Mouse (Mus musculus): ENCODE results near the gene Il5ra. TPM values are rescaled to one million over a fixed set of nuclear protein-coding genes. Genes with fewer than 3 reads are reported as not detected.

The Il5ra gene
- polyA plus RNA-seq, 1 experiment from 2014 or later = not detected

- ATAC-seq (ENCODE audit: low FRiP score) (no peak), DNase-seq (ENCODE audit: low spot score) (no peak)
- no peak overlapping the region for H3K4me2 ChIP-seq (replicated peaks)
- H3K4me3 ChIP-seq (replicated peaks; ENCODE audit: low read length) = no peak overlapping the region
- 81% methylated on average over 7 of the region's 7 CpGs for whole genome bisulfite sequencing
- H3K9ac ChIP-seq = no peak overlapping the region
- H3K27me3 ChIP-seq (ENCODE audit: control insufficient read depth, insufficient read depth, low read length) = no peaks in the 10 kb centered on the region
- no peaks in the 10 kb centered on the region for H3K4me1 ChIP-seq (replicated peaks; ENCODE audit: control insufficient read depth, insufficient read depth, low read length)
- H3K9me3 ChIP-seq (ENCODE audit: control insufficient read depth, low read length) = no peaks in the 10 kb centered on the region
- no peak overlapping the region for H3K27ac ChIP-seq
- H3K36me3 ChIP-seq (replicated peaks; ENCODE audit: control insufficient read depth, insufficient read depth) = no peaks in the 10 kb centered on the region
These were observed 3.0 kb downstream of the Il5ra start for GRCm38 (mm10) chr6:106745673-106746394.

GRCm38 (mm10) chr6:106743556-106744233 is 5.1 kb downstream of the Il5ra start:
- H3K4me3 ChIP-seq (replicated peaks; ENCODE audit: low read length) = no peak overlapping the region
- H3K9ac ChIP-seq = no peak overlapping the region
- no peak for DNase-seq (ENCODE audit: low spot score)
- H3K4me1 ChIP-seq (replicated peaks; ENCODE audit: control insufficient read depth, insufficient read depth, low read length) = no peaks in the 10 kb centered on the region
- H3K9me3 ChIP-seq (ENCODE audit: control insufficient read depth, low read length) = no peaks in the 10 kb centered on the region
- H3K27me3 ChIP-seq (ENCODE audit: control insufficient read depth, insufficient read depth, low read length) = no peaks in the 10 kb centered on the region
- H3K4me2 ChIP-seq (replicated peaks) = no peak overlapping the region
- H3K36me3 ChIP-seq (replicated peaks; ENCODE audit: control insufficient read depth, insufficient read depth) = no peaks in the 10 kb centered on the region
- ATAC-seq (ENCODE audit: low FRiP score) = no peak
- no peak overlapping the region for H3K27ac ChIP-seq
- 74% methylated on average over 7 of the region's 7 CpGs for WGBS

- 98% methylated on average over 1 of the region's 1 CpGs for WGBS
- DNase-seq (ENCODE audit: low spot score) (no peak), ATAC-seq (ENCODE audit: low FRiP score) (no peak)
- Histone ChIP-seq H3K36me3 (replicated peaks; ENCODE audit: control insufficient read depth, insufficient read depth) (no peaks in the 10 kb centered on the region), H3K9me3 (ENCODE audit: control insufficient read depth, low read length) (no peaks in the 10 kb centered on the region), H3K27ac (no peak overlapping the region), H3K4me1 (replicated peaks; ENCODE audit: control insufficient read depth, insufficient read depth, low read length) (no peaks in the 10 kb centered on the region), H3K9ac (no peak overlapping the region), H3K4me3 (replicated peaks; ENCODE audit: low read length) (no peak overlapping the region), H3K4me2 (replicated peaks) (no peak overlapping the region), H3K27me3 (ENCODE audit: control insufficient read depth, insufficient read depth, low read length) (no peaks in the 10 kb centered on the region)
These were observed 8.5 kb downstream of the Il5ra start for GRCm38 (mm10) chr6:106740244-106740825.

- WGBS = 82% methylated on average over 3 of the region's 3 CpGs
- no peak overlapping the region for H3K4me2 ChIP-seq (replicated peaks)
- no peaks in the 10 kb centered on the region for H3K27me3 ChIP-seq (ENCODE audit: control insufficient read depth, insufficient read depth, low read length)
- no peaks in the 10 kb centered on the region for H3K9me3 ChIP-seq (ENCODE audit: control insufficient read depth, low read length)
- H3K4me1 ChIP-seq (replicated peaks; ENCODE audit: control insufficient read depth, insufficient read depth, low read length) = no peaks in the 10 kb centered on the region
- H3K4me3 ChIP-seq (replicated peaks; ENCODE audit: low read length) = no peak overlapping the region
- DNase-seq (ENCODE audit: low spot score) = no peak
- ATAC-seq (ENCODE audit: low FRiP score) = no peak
- H3K36me3 ChIP-seq (replicated peaks; ENCODE audit: control insufficient read depth, insufficient read depth) = no peaks in the 10 kb centered on the region
- no peak overlapping the region for H3K27ac ChIP-seq
- no peak overlapping the region for H3K9ac ChIP-seq
These were observed 10.6 kb downstream of the Il5ra start for GRCm38 (mm10) chr6:106738229-106738628.

- Histone ChIP-seq H3K36me3 (replicated peaks; ENCODE audit: control insufficient read depth, insufficient read depth) (no peaks in the 10 kb centered on the region), H3K9ac (no peak overlapping the region), H3K27me3 (ENCODE audit: control insufficient read depth, insufficient read depth, low read length) (no peaks in the 10 kb centered on the region), H3K4me3 (replicated peaks; ENCODE audit: low read length) (no peak overlapping the region), H3K27ac (no peak overlapping the region), H3K4me2 (replicated peaks) (no peak overlapping the region), H3K9me3 (ENCODE audit: control insufficient read depth, low read length) (no peaks in the 10 kb centered on the region), H3K4me1 (replicated peaks; ENCODE audit: control insufficient read depth, insufficient read depth, low read length) (no peaks in the 10 kb centered on the region)
- WGBS = 91% methylated on average over 4 of the region's 4 CpGs
- ATAC-seq (ENCODE audit: low FRiP score) (no peak), DNase-seq (ENCODE audit: low spot score) (no peak)
These were observed 16.3 kb downstream of the Il5ra start for GRCm38 (mm10) chr6:106732563-106732962.

- no peak overlapping the region for H3K27ac ChIP-seq
- no peak for ATAC-seq (ENCODE audit: low FRiP score)
- no peak for DNase-seq (ENCODE audit: low spot score)
- H3K4me3 ChIP-seq (replicated peaks; ENCODE audit: low read length) = no peak overlapping the region
- H3K9me3 ChIP-seq (ENCODE audit: control insufficient read depth, low read length) = no peaks in the 10 kb centered on the region
- no peaks in the 10 kb centered on the region for H3K4me1 ChIP-seq (replicated peaks; ENCODE audit: control insufficient read depth, insufficient read depth, low read length)
- WGBS = 84% methylated on average over 4 of the region's 4 CpGs
- H3K27me3 ChIP-seq (ENCODE audit: control insufficient read depth, insufficient read depth, low read length) = no peaks in the 10 kb centered on the region
- H3K9ac ChIP-seq = no peak overlapping the region
- no peak overlapping the region for H3K4me2 ChIP-seq (replicated peaks)
- H3K36me3 ChIP-seq (replicated peaks; ENCODE audit: control insufficient read depth, insufficient read depth) = no peaks in the 10 kb centered on the region
These were observed 19.0 kb downstream of the Il5ra start for GRCm38 (mm10) chr6:106729682-106730314.

- H3K4me2 ChIP-seq (replicated peaks) = no peak overlapping the region
- ATAC-seq (ENCODE audit: low FRiP score) (no peak), DNase-seq (ENCODE audit: low spot score) (no peak)
- 92% methylated on average over 1 of the region's 1 CpGs for WGBS
- no peak overlapping the region for H3K27ac ChIP-seq
- H3K36me3 ChIP-seq (replicated peaks; ENCODE audit: control insufficient read depth, insufficient read depth) = no peaks in the 10 kb centered on the region
- no peak overlapping the region for H3K4me3 ChIP-seq (replicated peaks; ENCODE audit: low read length)
- H3K9ac ChIP-seq = no peak overlapping the region
- H3K4me1 ChIP-seq (replicated peaks; ENCODE audit: control insufficient read depth, insufficient read depth, low read length) = no peaks in the 10 kb centered on the region
- no peaks in the 10 kb centered on the region for H3K9me3 ChIP-seq (ENCODE audit: control insufficient read depth, low read length)
- no peaks in the 10 kb centered on the region for H3K27me3 ChIP-seq (ENCODE audit: control insufficient read depth, insufficient read depth, low read length)
These were observed 21.1 kb downstream of the Il5ra start for GRCm38 (mm10) chr6:106727703-106728102.

GRCm38 (mm10) chr6:106726078-106726477 is 22.8 kb downstream of the Il5ra start:
- ATAC-seq (ENCODE audit: low FRiP score) = no peak
- no peak for DNase-seq (ENCODE audit: low spot score)
- Histone ChIP-seq H3K4me1 (replicated peaks; ENCODE audit: control insufficient read depth, insufficient read depth, low read length) (no peaks in the 10 kb centered on the region), H3K9me3 (ENCODE audit: control insufficient read depth, low read length) (no peaks in the 10 kb centered on the region), H3K4me3 (replicated peaks; ENCODE audit: low read length) (no peak overlapping the region), H3K27ac (no peak overlapping the region), H3K9ac (no peak overlapping the region), H3K36me3 (replicated peaks; ENCODE audit: control insufficient read depth, insufficient read depth) (no peaks in the 10 kb centered on the region), H3K4me2 (replicated peaks) (no peak overlapping the region), H3K27me3 (ENCODE audit: control insufficient read depth, insufficient read depth, low read length) (no peaks in the 10 kb centered on the region)
- 82% methylated on average over 6 of the region's 6 CpGs for WGBS

GRCm38 (mm10) chr6:106725642-106726041 is 23.2 kb downstream of the Il5ra start:
- DNase-seq (ENCODE audit: low spot score) (no peak), ATAC-seq (ENCODE audit: low FRiP score) (no peak)
- Histone ChIP-seq H3K27ac (no peak overlapping the region), H3K27me3 (ENCODE audit: control insufficient read depth, insufficient read depth, low read length) (no peaks in the 10 kb centered on the region), H3K9me3 (ENCODE audit: control insufficient read depth, low read length) (no peaks in the 10 kb centered on the region), H3K4me2 (replicated peaks) (no peak overlapping the region), H3K4me3 (replicated peaks; ENCODE audit: low read length) (no peak overlapping the region), H3K9ac (no peak overlapping the region), H3K4me1 (replicated peaks; ENCODE audit: control insufficient read depth, insufficient read depth, low read length) (no peaks in the 10 kb centered on the region), H3K36me3 (replicated peaks; ENCODE audit: control insufficient read depth, insufficient read depth) (no peaks in the 10 kb centered on the region)
- WGBS = 91% methylated on average over 4 of the region's 4 CpGs
